Mouse (Mus musculus) C2C12 (cell line): ENCODE measurements at regions not wholly inside any gene's neighbourhood (a gene's known extent, or its start where the extent isn't known, plus 50 kb on each side); places are given as distances from the start of the nearest gene placed in this dataset.

Source experiments
- CEBPB ChIP-seq: IDR thresholded peaks from one replicate; pipeline ENCODE4 v1.6.1; 2011; ENCODE audit warnings: low read depth, mild to moderate bottlenecking, control low read depth, moderate library complexity
- CTCF ChIP-seq: IDR thresholded peaks from one replicate; pipeline ENCODE4 v1.5.1; 2011; ENCODE audit not compliant: control insufficient read depth, insufficient read depth, insufficient read length
- FOSL1 ChIP-seq: IDR thresholded peaks from one replicate; pipeline ENCODE4 v1.8.0; 2011; ENCODE audit warnings: mild to moderate bottlenecking, low read length; ENCODE audit not compliant: poor library complexity, insufficient read depth, severe bottlenecking
- MAX ChIP-seq: IDR thresholded peaks from one replicate; pipeline ENCODE4 v1.6.1; 2011; ENCODE audit warnings: mild to moderate bottlenecking, control low read depth
- MYOG ChIP-seq: IDR thresholded peaks from one replicate; pipeline ENCODE4 v1.6.1; 2011; ENCODE audit not compliant: control insufficient read depth, insufficient read length; ENCODE audit errors: extremely low read depth
- USF1 ChIP-seq: IDR thresholded peaks from one replicate; pipeline ENCODE4 v1.6.1; 2011; ENCODE audit warnings: low read depth, mild to moderate bottlenecking, control low read depth, moderate library complexity

DNA sequence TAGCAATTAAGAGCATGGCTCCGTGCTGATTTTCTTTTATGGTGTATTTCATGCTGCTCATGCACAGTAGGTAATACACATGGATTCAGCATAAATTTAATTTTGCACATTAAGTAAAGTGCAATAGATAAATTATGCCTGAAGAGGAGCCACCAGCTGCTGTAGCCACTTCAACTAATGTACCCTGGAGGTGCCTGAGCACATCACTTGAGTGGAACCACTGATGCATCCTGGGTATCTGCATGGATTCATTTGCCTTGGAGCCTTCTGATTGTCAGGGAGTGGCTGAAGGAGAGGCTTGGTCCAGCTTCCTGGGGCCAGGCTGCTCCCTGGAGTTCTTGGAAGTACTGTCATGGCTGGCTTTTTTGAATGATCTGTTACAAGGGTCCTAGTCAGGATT is 179.0 kb upstream of the Meis1 start:
- TF ChIP-seq CTCF, result no peak
- no peak for TF ChIP-seq CEBPB
- no peak for TF ChIP-seq USF1
- TF ChIP-seq MAX, result no peak
- TF ChIP-seq MYOG, result no peak
- no peak for TF ChIP-seq FOSL1
